Mouse (Mus musculus) adrenal gland, postnatal 36 days (tissue): Measurements from ENCODE around the gene Pex11g. TPM values are rescaled to one million over a fixed set of nuclear protein-coding genes. Genes with fewer than 3 reads are reported as not detected.
A peak's percentile ranks its signal among the peaks of the same experiment; 100 is the strongest.

Source experiments
- DNase-seq, 2 experiments: peaks; one replicate each; pipeline ENCODE4 v3.0.0; 2021; ENCODE audit warnings: mixed read lengths in 1 of 2
- long read RNA-seq, 2 experiments: library from polyadenylated mRNA; stranded (forward); transcript quantifications; one replicate each; pipeline ENCODE4 v2.0.0; 2021; ENCODE audit warnings: borderline sequencing depth in 2 of 2
- total RNA-seq, 2 experiments: library from RNA; stranded (reverse); gene quantifications; 2 replicates each; pipeline ENCODE4 v1.2.3; 2021

Pex11g gene
- total RNA-seq = 10 to 100 TPM in 1 of 2 experiments, 1 to 10 TPM in 1; 5.7 to 13.6 TPM
- long read RNA-seq, experiment 1, transcript Pex11g-201 (5 exons, 2,870 nt) = major isoform, 22 of 33 reads
- long read RNA-seq, experiment 1, partial matches to known transcripts = 3 of 33 reads
- long read RNA-seq, experiment 1, other reads (novel, unspliced or antisense) = 8 of 33 reads
- long read RNA-seq, experiment 2, transcript Pex11g-201 (5 exons, 2,870 nt) = major isoform, 5 of 8 reads
- long read RNA-seq, experiment 2, partial matches to known transcripts = 0 of 8 reads
- long read RNA-seq, experiment 2, other reads (novel, unspliced or antisense) = 3 of 8 reads

GRCm38 (mm10) chr8:3467006-3467885 lies at the start of gene Pex11g:
Pex11g (minus strand) TSS chr8:3467680.
- DNase-seq = peak; percentile 100

- no peak for DNase-seq
These were observed 49.6 kb upstream of the Pex11g start for GRCm38 (mm10) chr8:3517117-3517495.

- DNase-seq = peak; percentile 93 to 95
These were observed 49.1 kb upstream of the Pex11g start for GRCm38 (mm10) chr8:3516450-3517116.

GRCm38 (mm10) chr8:3515771-3516417 lies 48.4 kb upstream of the Pex11g start:
- DNase-seq = peak; percentile 56 to 66

- peak; percentile 95 for DNase-seq
These were observed 47.8 kb upstream of the Pex11g start, which contains the start of gene Pnpla6 for GRCm38 (mm10) chr8:3515260-3515671. Pnpla6 (plus strand) TSS chr8:3515384.

- no peak for DNase-seq
These were observed 47.3 kb upstream of the Pex11g start for GRCm38 (mm10) chr8:3514681-3515247.

GRCm38 (mm10) chr8:3507979-3508754 lies 40.7 kb upstream of the Pex11g start:
- DNase-seq = no peak

GRCm38 (mm10) chr8:3502217-3502616 lies 34.7 kb upstream of the Pex11g start:
- DNase-seq = no peak

- peak; percentile 99 for DNase-seq
These were observed 33.0 kb upstream of the Pex11g start, which contains the start of gene Mcoln1 for GRCm38 (mm10) chr8:3500235-3501090. Mcoln1 (plus strand) TSS chr8:3500457.

- DNase-seq = no peak
These were observed 32.3 kb upstream of the Pex11g start for GRCm38 (mm10) chr8:3499751-3500150.

GRCm38 (mm10) chr8:3498583-3498982 lies 31.1 kb upstream of the Pex11g start:
- DNase-seq = no peak

GRCm38 (mm10) chr8:3496428-3496748 lies 28.9 kb upstream of the Pex11g start:
- DNase-seq = no peak

GRCm38 (mm10) chr8:3495578-3496427 lies 28.3 kb upstream of the Pex11g start:
- no peak for DNase-seq

- no peak for DNase-seq
These were observed 26.3 kb upstream of the Pex11g start for GRCm38 (mm10) chr8:3493845-3494208.

GRCm38 (mm10) chr8:3492901-3493844 lies 25.7 kb upstream of the Pex11g start, which contains the start of gene Zfp358:
Zfp358 (plus strand) TSS chr8:3493138.
- DNase-seq = peak; percentile 82 to 90

- no peak for DNase-seq
These were observed 17.7 kb upstream of the Pex11g start for GRCm38 (mm10) chr8:3485192-3485591.

- DNase-seq = no peak
These were observed 16.1 kb upstream of the Pex11g start for GRCm38 (mm10) chr8:3483546-3483945.

- no peak for DNase-seq
These were observed 14.8 kb upstream of the Pex11g start for GRCm38 (mm10) chr8:3482240-3482740.
